Mouse (Mus musculus): ENCODE measurements around the gene Pcca. TPM values are rescaled to one million over a fixed set of nuclear protein-coding genes. Genes with fewer than 3 reads are reported as not detected.

The Pcca gene
- polyA plus RNA-seq, 1 experiment from 2014 or later: 36.0 TPM

- DNase-seq (ENCODE audit: low spot score) (no peak), ATAC-seq (replicated peaks; ENCODE audit: low FRiP score, low read depth) (no peak)
- Histone ChIP-seq H3K9ac (ENCODE audit: low read depth, low read length) (no peak overlapping the region), H3K36me3 (ENCODE audit: insufficient read depth, low read length) (no peaks in the 10 kb centered on the region), H3K27ac (no peak overlapping the region), H3K4me3 (replicated peaks; ENCODE audit: low read depth, low read length) (no peak overlapping the region), H3K9me3 (replicated peaks; ENCODE audit: low read length) (no peaks in the 10 kb centered on the region), H3K4me1 (replicated peaks; ENCODE audit: insufficient read depth, low read length) (no peaks in the 10 kb centered on the region), H3K27me3 (ENCODE audit: insufficient read depth, low read length) (no peaks in the 10 kb centered on the region), H3K4me2 (ENCODE audit: low read length) (no peak overlapping the region)
- 80% methylated on average over 2 of the region's 2 CpGs for WGBS
- TF ChIP-seq CTCF (IDR thresholded peaks at IDR 0.05; ENCODE audit: low read depth): no peak
Measured at GRCm38 (mm10) chr14:122788199-122788598, 254.1 kb downstream of the Pcca start.

- Histone ChIP-seq H3K27ac (no peak overlapping the region), H3K36me3 (ENCODE audit: insufficient read depth, low read length) (no peaks in the 10 kb centered on the region), H3K9me3 (replicated peaks; ENCODE audit: low read length) (no peaks in the 10 kb centered on the region), H3K4me1 (replicated peaks; ENCODE audit: insufficient read depth, low read length) (no peaks in the 10 kb centered on the region), H3K27me3 (ENCODE audit: insufficient read depth, low read length) (no peaks in the 10 kb centered on the region), H3K4me3 (replicated peaks; ENCODE audit: low read depth, low read length) (no peak overlapping the region), H3K4me2 (ENCODE audit: low read length) (no peak overlapping the region), H3K9ac (ENCODE audit: low read depth, low read length) (no peak overlapping the region)
- no peak for TF ChIP-seq CTCF (IDR thresholded peaks at IDR 0.05; ENCODE audit: low read depth)
- WGBS: 52% methylated on average over 7 of the region's 7 CpGs
- DNase-seq (ENCODE audit: low spot score) (no peak), ATAC-seq (replicated peaks; ENCODE audit: low FRiP score, low read depth) (no peak)
Measured at GRCm38 (mm10) chr14:122790111-122790510, 256.0 kb downstream of the Pcca start.

GRCm38 (mm10) chr14:122793368-122793767, 259.2 kb downstream of the Pcca start:
- no peak overlapping the region for H3K9ac ChIP-seq (ENCODE audit: low read depth, low read length)
- DNase-seq (ENCODE audit: low spot score) (no peak), ATAC-seq (replicated peaks; ENCODE audit: low FRiP score, low read depth) (no peak)
- H3K27ac ChIP-seq: no peak overlapping the region
- no peaks in the 10 kb centered on the region for H3K27me3 ChIP-seq (ENCODE audit: insufficient read depth, low read length)
- H3K4me3 ChIP-seq (replicated peaks; ENCODE audit: low read depth, low read length): no peak overlapping the region
- TF ChIP-seq CTCF (IDR thresholded peaks at IDR 0.05; ENCODE audit: low read depth): no peak
- no peaks in the 10 kb centered on the region for H3K4me1 ChIP-seq (replicated peaks; ENCODE audit: insufficient read depth, low read length)
- WGBS: 71% methylated on average over 4 of the region's 4 CpGs
- H3K9me3 ChIP-seq (replicated peaks; ENCODE audit: low read length): no peaks in the 10 kb centered on the region
- no peak overlapping the region for H3K4me2 ChIP-seq (ENCODE audit: low read length)
- no peaks in the 10 kb centered on the region for H3K36me3 ChIP-seq (ENCODE audit: insufficient read depth, low read length)

GRCm38 (mm10) chr14:122800296-122800695, 266.2 kb downstream of the Pcca start:
- Histone ChIP-seq H3K4me2 (ENCODE audit: low read length) (no peak overlapping the region), H3K9me3 (replicated peaks; ENCODE audit: low read length) (no peaks in the 10 kb centered on the region), H3K27ac (no peak overlapping the region), H3K9ac (ENCODE audit: low read depth, low read length) (no peak overlapping the region), H3K27me3 (ENCODE audit: insufficient read depth, low read length) (no peaks in the 10 kb centered on the region), H3K4me3 (replicated peaks; ENCODE audit: low read depth, low read length) (no peak overlapping the region), H3K4me1 (replicated peaks; ENCODE audit: insufficient read depth, low read length) (no peaks in the 10 kb centered on the region), H3K36me3 (ENCODE audit: insufficient read depth, low read length) (no peaks in the 10 kb centered on the region)
- no peak for DNase-seq (ENCODE audit: low spot score)
- no peak for ATAC-seq (replicated peaks; ENCODE audit: low FRiP score, low read depth)
- WGBS: 89% methylated on average over 4 of the region's 4 CpGs
- TF ChIP-seq CTCF (IDR thresholded peaks at IDR 0.05; ENCODE audit: low read depth): no peak

GRCm38 (mm10) chr14:122821002-122821401, 286.9 kb downstream of the Pcca start:
- H3K9me3 ChIP-seq (replicated peaks; ENCODE audit: low read length): no peaks in the 10 kb centered on the region
- WGBS: 81% methylated on average over 3 of the region's 3 CpGs
- H3K4me2 ChIP-seq (ENCODE audit: low read length): no peak overlapping the region
- H3K4me1 ChIP-seq (replicated peaks; ENCODE audit: insufficient read depth, low read length): no peaks in the 10 kb centered on the region
- no peak for TF ChIP-seq CTCF (IDR thresholded peaks at IDR 0.05; ENCODE audit: low read depth)
- H3K36me3 ChIP-seq (ENCODE audit: insufficient read depth, low read length): no peaks in the 10 kb centered on the region
- no peak for DNase-seq (ENCODE audit: low spot score)
- H3K27me3 ChIP-seq (ENCODE audit: insufficient read depth, low read length): no peaks in the 10 kb centered on the region
- H3K9ac ChIP-seq (ENCODE audit: low read depth, low read length): no peak overlapping the region
- no peak for ATAC-seq (replicated peaks; ENCODE audit: low FRiP score, low read depth)
- H3K27ac ChIP-seq: no peak overlapping the region
- no peak overlapping the region for H3K4me3 ChIP-seq (replicated peaks; ENCODE audit: low read depth, low read length)

GRCm38 (mm10) chr14:122823791-122824190, 289.7 kb downstream of the Pcca start:
- Histone ChIP-seq H3K9me3 (replicated peaks; ENCODE audit: low read length) (no peaks in the 10 kb centered on the region), H3K4me3 (replicated peaks; ENCODE audit: low read depth, low read length) (no peak overlapping the region), H3K4me2 (ENCODE audit: low read length) (no peak overlapping the region), H3K9ac (ENCODE audit: low read depth, low read length) (no peak overlapping the region), H3K4me1 (replicated peaks; ENCODE audit: insufficient read depth, low read length) (no peaks in the 10 kb centered on the region), H3K36me3 (ENCODE audit: insufficient read depth, low read length) (no peaks in the 10 kb centered on the region), H3K27me3 (ENCODE audit: insufficient read depth, low read length) (no peaks in the 10 kb centered on the region), H3K27ac (no peak overlapping the region)
- no peak for TF ChIP-seq CTCF (IDR thresholded peaks at IDR 0.05; ENCODE audit: low read depth)
- WGBS: 47% methylated on average over 2 of the region's 2 CpGs
- ATAC-seq (replicated peaks; ENCODE audit: low FRiP score, low read depth) (no peak), DNase-seq (ENCODE audit: low spot score) (no peak)

GRCm38 (mm10) chr14:122825464-122825863, 291.3 kb downstream of the Pcca start:
- ATAC-seq (replicated peaks; ENCODE audit: low FRiP score, low read depth) (no peak), DNase-seq (ENCODE audit: low spot score) (no peak)
- Histone ChIP-seq H3K4me3 (replicated peaks; ENCODE audit: low read depth, low read length) (no peak overlapping the region), H3K9ac (ENCODE audit: low read depth, low read length) (no peak overlapping the region), H3K4me1 (replicated peaks; ENCODE audit: insufficient read depth, low read length) (no peaks in the 10 kb centered on the region), H3K27me3 (ENCODE audit: insufficient read depth, low read length) (no peaks in the 10 kb centered on the region), H3K9me3 (replicated peaks; ENCODE audit: low read length) (no peaks in the 10 kb centered on the region), H3K4me2 (ENCODE audit: low read length) (no peak overlapping the region), H3K27ac (no peak overlapping the region), H3K36me3 (ENCODE audit: insufficient read depth, low read length) (no peaks in the 10 kb centered on the region)
- no peak for TF ChIP-seq CTCF (IDR thresholded peaks at IDR 0.05; ENCODE audit: low read depth)
- 82% methylated on average over 2 of the region's 2 CpGs for WGBS
